Mouse (Mus musculus) CH12.LX (cell line): Measurements from ENCODE around the gene Rab11fip5. TPM values are rescaled to one million over a fixed set of nuclear protein-coding genes. Genes with fewer than 3 reads are reported as not detected.

Source experiments
- DNase-seq: peaks from one replicate; pipeline ENCODE4 v3.0.0-alpha.2; 2013; ENCODE audit errors: extremely low read depth
- H3K27ac ChIP-seq: 2 replicates; pipeline ENCODE4 v1.5.1; 2012; ENCODE audit warnings: low read depth, mild to moderate bottlenecking, control low read depth, moderate library complexity; ENCODE audit not compliant: insufficient read depth
- H3K27me3 ChIP-seq: replicated peaks from 2 replicates; pipeline ENCODE3; 2012; ENCODE audit warnings: inconsistent platforms
- H3K36me3 ChIP-seq, 2 experiments: replicated peaks in 1 of 2; 2 replicates each; pipeline versions ENCODE3 to v1.6.1; 2012; ENCODE audit warnings: inconsistent platforms in 1 of 2, low read length in 1 of 2, mild to moderate bottlenecking in 1 of 2, mixed read lengths in 1 of 2, moderate library complexity in 1 of 2; ENCODE audit not compliant: control insufficient read depth in 1 of 2, insufficient read depth in 1 of 2
- H3K4me1 ChIP-seq, 2 experiments: 2 replicates each; pipeline ENCODE4 v1.6.1; 2012; ENCODE audit warnings: inconsistent platforms in 1 of 2, moderate library complexity in 1 of 2; ENCODE audit not compliant: insufficient read depth in 2 of 2, control insufficient read depth in 1 of 2
- H3K4me2 ChIP-seq: 2 replicates; pipeline ENCODE4 v1.6.1; 2012; ENCODE audit warnings: low read depth, mild to moderate bottlenecking, control low read depth; ENCODE audit not compliant: poor library complexity, insufficient read depth, severe bottlenecking
- H3K4me3 ChIP-seq, 3 experiments: fragments of 150-350 bp in 1 of 3; sonication (generic) in 1 of 3; replicated peaks in 1 of 3; 2 replicates each; pipeline versions ENCODE3 to v1.5.1; 2011 to 2012; ENCODE audit warnings: low read depth in 2 of 3, low read length in 2 of 3, mild to moderate bottlenecking in 2 of 3, moderate library complexity in 2 of 3, control low read depth in 1 of 3, improper control_type of control experiment in 1 of 3, inconsistent platforms in 1 of 3, mixed read lengths in 1 of 3; ENCODE audit not compliant: poor library complexity in 1 of 3
- H3K79me2 ChIP-seq: replicated peaks from 2 replicates; pipeline ENCODE4 v1.6.1; 2012; ENCODE audit warnings: mild to moderate bottlenecking, moderate library complexity; ENCODE audit not compliant: control insufficient read depth, poor library complexity, insufficient read depth, severe bottlenecking; ENCODE audit errors: extremely low read depth
- H3K9ac ChIP-seq: 2 replicates; pipeline ENCODE4 v1.6.1; 2012; ENCODE audit warnings: low read depth, mild to moderate bottlenecking, control low read depth, moderate library complexity; ENCODE audit not compliant: insufficient read depth
- H3K9me3 ChIP-seq: replicated peaks from 2 replicates; pipeline ENCODE3; 2012; ENCODE audit warnings: low read length, inconsistent platforms, mixed read lengths
- CHD1 ChIP-seq: IDR thresholded peaks from 2 replicates; pipeline ENCODE4 v1.6.1; 2012; ENCODE audit warnings: low read depth, low read length, improper control_type of control experiment, inconsistent platforms
- CTCF ChIP-seq, 2 experiments: IDR thresholded peaks in 1 of 2; conservative IDR thresholded peaks in 1 of 2; 2 replicates each; pipeline ENCODE4 v1.5.1; 2011 to 2012; ENCODE audit warnings: low read depth in 2 of 2, low read length in 2 of 2, improper control_type of control experiment in 1 of 2, inconsistent platforms in 1 of 2, mild to moderate bottlenecking in 1 of 2, moderate library complexity in 1 of 2
- E2F4 ChIP-seq: IDR thresholded peaks from 2 replicates; pipeline ENCODE4 v1.6.1; 2011; ENCODE audit warnings: low read depth, low read length, improper control_type of control experiment; ENCODE audit not compliant: insufficient replicate concordance
- ELF1 ChIP-seq: IDR thresholded peaks from 2 replicates; pipeline ENCODE4 v1.6.1; 2014; ENCODE audit warnings: low read depth, mild to moderate bottlenecking, inconsistent platforms, low read length, improper control_type of control experiment
- EP300 ChIP-seq: IDR thresholded peaks from 2 replicates; pipeline ENCODE4 v1.6.1; 2011; ENCODE audit warnings: low read length, improper control_type of control experiment
- GABPA ChIP-seq: IDR thresholded peaks from 2 replicates; pipeline ENCODE4 v1.6.1; 2012; ENCODE audit warnings: low read depth, low read length, improper control_type of control experiment, inconsistent platforms; ENCODE audit not compliant: insufficient replicate concordance
- HCFC1 ChIP-seq: IDR thresholded peaks from 2 replicates; pipeline ENCODE4 v1.6.1; 2012; ENCODE audit warnings: low read depth, mild to moderate bottlenecking, inconsistent platforms, low read length, improper control_type of control experiment
- IRF4 ChIP-seq: IDR thresholded peaks from 2 replicates; pipeline ENCODE4 v1.6.1; 2014; ENCODE audit warnings: low read depth, mild to moderate bottlenecking, inconsistent platforms, low read length, improper control_type of control experiment
- JUND ChIP-seq: conservative IDR thresholded peaks from 2 replicates; pipeline ENCODE4 v1.6.1; 2011; ENCODE audit warnings: low read depth, low read length, improper control_type of control experiment
- MAFK ChIP-seq: IDR thresholded peaks from 2 replicates; pipeline ENCODE4 v1.6.1; 2011; ENCODE audit warnings: low read length, improper control_type of control experiment; ENCODE audit not compliant: insufficient replicate concordance
- MAX ChIP-seq: IDR thresholded peaks from 2 replicates; pipeline ENCODE4 v1.6.1; 2011; ENCODE audit warnings: low read length, improper control_type of control experiment
- MXI1 ChIP-seq: IDR thresholded peaks from 2 replicates; pipeline ENCODE4 v1.6.1; 2011; ENCODE audit warnings: mild to moderate bottlenecking, low read depth, low read length, improper control_type of control experiment
- NRF1 ChIP-seq: IDR thresholded peaks from 2 replicates; pipeline ENCODE4 v1.6.1; 2014; ENCODE audit warnings: low read depth, mild to moderate bottlenecking, inconsistent platforms, low read length, improper control_type of control experiment, moderate library complexity
- PAX5 ChIP-seq: IDR thresholded peaks from 2 replicates; pipeline ENCODE4 v1.6.1; 2012; ENCODE audit warnings: low read length, inconsistent platforms, mixed read lengths
- POLR2A ChIP-seq: IDR thresholded peaks from 2 replicates; pipeline ENCODE4 v1.6.1; 2011; ENCODE audit warnings: low read depth, mild to moderate bottlenecking, improper control_type of control experiment, low read length
- POLR2AphosphoS2 ChIP-seq: IDR thresholded peaks from 2 replicates; pipeline ENCODE4 v1.6.1; 2011; ENCODE audit warnings: low read depth, low read length, improper control_type of control experiment
- SMC3 ChIP-seq: IDR thresholded peaks from 2 replicates; pipeline ENCODE4 v1.6.1; 2011; ENCODE audit warnings: low read depth, low read length, improper control_type of control experiment
- TBP ChIP-seq: conservative IDR thresholded peaks from 2 replicates; pipeline ENCODE4 v1.6.1; 2011; ENCODE audit warnings: low read depth, low read length, improper control_type of control experiment
- USF2 ChIP-seq: conservative IDR thresholded peaks from 2 replicates; pipeline ENCODE4 v1.6.1; 2011; ENCODE audit warnings: low read depth, low read length, improper control_type of control experiment
- ZKSCAN1 ChIP-seq: IDR thresholded peaks from 2 replicates; pipeline ENCODE4 v1.6.1; 2012; ENCODE audit warnings: low read depth, inconsistent platforms, low read length, improper control_type of control experiment, borderline replicate concordance
- ZMIZ1 ChIP-seq: IDR thresholded peaks from 2 replicates; pipeline ENCODE4 v1.6.1; 2012; ENCODE audit warnings: low read depth, mild to moderate bottlenecking, inconsistent platforms, low read length, improper control_type of control experiment
- dilution Hi-C: fragments of 300-500 bp; cut with MboI; formaldehyde crosslinking; loops from 2 replicates; pipeline ENCODE4 v1.14.3; 2020; ENCODE audit warnings: low sequenced_read_pairs; ENCODE audit not compliant: extremely low pct_unique_long_range_greater_than_20kb, extremely low pct_ligation_motif_present
- in situ Hi-C: fragments of 300-500 bp; cut with MboI; formaldehyde crosslinking; loops from 3 replicates; pipeline ENCODE4 v1.14.3; 2019; ENCODE audit warnings: low sequenced_read_pairs, low pct_ligation_motif_present, low pct_unique_long_range_greater_than_20kb, mixed read lengths
- polyA plus RNA-seq: library from polyadenylated mRNA; unstranded; fragments of >175 nt; gene quantifications from 2 replicates; pipeline ENCODE4 v1.2.1, GENCODE M21; 2012; ENCODE audit warnings: low read depth; ENCODE audit not compliant: insufficient read length
- total RNA-seq, 2 experiments: library from RNA; depleted of rRNA; stranded (reverse); fragments of 300-350 nt in 1 of 2; fragments of >200 nt in 1 of 2; gene quantifications; 2 replicates each; pipeline ENCODE4 v1.2.3; 2012 to 2014

Rab11fip5 gene
- total and polyA plus RNA-seq, 3 experiments: 0.13 to 0.30 (median 0.17) TPM

DNA sequence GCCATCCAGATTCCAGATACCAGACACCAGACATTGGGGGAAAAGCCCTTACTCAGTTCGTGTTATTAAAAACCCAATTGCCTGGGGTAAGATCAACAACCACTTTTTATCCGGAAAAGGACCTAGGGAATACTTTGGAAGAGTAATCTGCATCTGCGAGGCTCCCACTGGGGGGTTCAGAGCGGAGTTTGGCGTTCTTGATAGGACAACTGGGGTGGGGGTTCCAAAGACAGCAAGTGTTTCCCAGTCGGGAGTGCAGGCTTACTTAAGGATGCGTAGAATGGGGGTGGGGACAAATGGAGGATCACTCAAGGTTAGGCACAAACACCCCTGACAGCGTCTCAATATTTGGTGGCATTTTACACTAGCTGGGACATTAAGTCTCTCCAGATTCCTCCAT, 42.7 kb downstream of the Rab11fip5 start:
- no peaks in the 10 kb centered on the region for H3K9me3 ChIP-seq
- peaks cover 30% of the 10 kb centered on the region for H3K27me3 ChIP-seq
- in situ Hi-C loops: no loop called here
- H3K4me2 ChIP-seq: no peak overlapping the region
- H3K9ac ChIP-seq: no peak overlapping the region
- no peak overlapping the region for H3K27ac ChIP-seq
- dilution Hi-C loops: no loop called here
- no peaks in the 10 kb centered on the region for H3K79me2 ChIP-seq
- TF ChIP-seq MXI1: no peak
- TF ChIP-seq PAX5: no peak
- TF ChIP-seq CHD1: no peak
- no peak for TF ChIP-seq EP300
- no peaks in the 10 kb centered on the region for H3K36me3 ChIP-seq
- no peak for DNase-seq
- no peak overlapping the region for H3K4me3 ChIP-seq
- peaks cover 0 to 12% of the 10 kb centered on the region in 2 experiments; a peak in 2 of 4 replicates for H3K4me1 ChIP-seq

DNA sequence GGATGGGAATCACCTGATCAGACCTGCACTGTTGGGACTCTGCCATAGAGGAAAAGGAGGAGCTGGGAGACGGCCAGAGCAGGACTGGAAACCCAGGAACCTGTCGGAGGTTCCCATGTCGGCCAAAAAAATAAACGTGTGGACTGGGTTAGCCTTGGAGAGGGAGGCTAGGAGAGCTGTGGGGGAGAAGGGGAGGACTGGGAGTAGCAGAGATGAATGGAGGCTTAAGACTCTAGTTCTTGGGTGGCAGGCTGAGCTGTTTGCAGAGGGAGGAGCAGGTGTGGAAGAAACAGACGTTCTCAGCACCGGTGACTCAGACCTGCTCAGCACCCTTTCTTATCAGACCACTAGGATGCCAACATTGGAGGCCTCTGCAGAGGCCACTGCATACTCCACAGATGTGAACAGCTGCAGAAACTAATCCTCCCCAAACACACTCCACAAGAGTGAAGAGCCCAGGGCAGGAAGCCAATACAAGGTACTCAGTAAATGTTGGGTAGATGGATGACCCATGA, 43.2 kb downstream of the Rab11fip5 start:
- Histone ChIP-seq H3K9ac (no peak overlapping the region), H3K9me3 (no peaks in the 10 kb centered on the region), H3K79me2 (no peaks in the 10 kb centered on the region), H3K36me3 (no peaks in the 10 kb centered on the region), H3K27me3 (peaks cover 26% of the 10 kb centered on the region), H3K4me3 (no peak overlapping the region), H3K4me2 (no peak overlapping the region), H3K4me1 (peaks cover 0 to 17% of the 10 kb centered on the region in 2 experiments; a peak in 2 of 4 replicates), H3K27ac (no peak overlapping the region)
- in situ Hi-C loops (no loop called here), dilution Hi-C loops (no loop called here)
- no peak for DNase-seq
- TF ChIP-seq ZKSCAN1 (no peak), E2F4 (no peak), CHD1 (no peak), MAX (no peak), POLR2A (no peak), POLR2AphosphoS2 (no peak), MAFK (no peak), ZMIZ1 (no peak), SMC3 (no peak), TBP (no peak), USF2 (no peak), HCFC1 (no peak), IRF4 (no peak), JUND (no peak), EP300 (no peak), CTCF (conservative IDR thresholded peaks at IDR 0.05 in 1 of 2, IDR thresholded peaks at IDR 0.05 in 1 of 2; ENCODE audit: low read depth in 2 of 2, low read length in 2 of 2) (no peak), NRF1 (no peak), GABPA (no peak), ELF1 (no peak)
